Mouse (Mus musculus) kidney, adult 9 months (tissue): ENCODE measurements around the gene Ssx2ip.
A peak's percentile ranks its signal among the peaks of the same experiment; 100 is the strongest.
"Not testable (repeated sequence)": the region's sequence is repeated elsewhere in the genome, so short reads cannot be mapped to it uniquely, and the experiment has no call there.

ENCODE experiments used
- DNase-seq: peaks from one replicate; pipeline ENCODE4 v3.0.0; 2022

Ssx2ip gene

DNA sequence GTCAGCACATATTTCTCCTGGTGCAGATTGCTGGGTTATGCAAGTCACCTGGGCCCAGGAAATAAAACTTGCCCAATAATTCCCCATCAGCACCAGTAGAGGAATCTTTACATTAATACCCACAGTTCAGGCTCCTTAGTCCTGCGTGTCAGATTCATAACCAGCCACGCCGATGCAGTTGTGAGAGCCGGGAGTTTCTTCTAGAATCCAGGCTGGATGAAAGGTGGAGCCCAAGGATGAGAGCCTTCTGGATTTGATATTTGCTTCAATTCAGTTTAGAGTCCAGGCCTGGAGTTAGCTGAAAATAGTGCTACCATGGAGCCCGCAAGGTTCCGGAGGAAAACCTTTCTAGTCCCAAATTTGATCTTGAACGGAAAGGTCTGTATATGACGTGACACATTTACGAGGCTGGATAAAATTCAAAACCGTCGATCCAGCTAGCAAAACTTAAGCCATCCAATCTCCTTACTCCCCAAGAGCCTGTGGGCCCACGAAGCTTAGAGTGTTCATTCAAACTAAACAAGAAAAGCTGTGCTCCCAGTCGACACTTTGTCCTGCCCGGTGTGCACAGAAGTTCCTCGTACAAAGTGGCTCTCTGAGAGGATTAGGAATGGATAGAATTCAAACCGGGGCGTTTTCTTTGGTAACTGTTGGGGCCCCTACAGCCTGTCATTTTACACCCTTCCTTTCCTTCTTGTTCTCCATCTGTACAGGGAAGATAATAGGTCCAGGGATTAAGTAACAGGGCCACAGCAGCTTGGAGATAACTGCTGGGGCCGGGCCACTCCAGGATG lies 968 bp downstream of the Ssx2ip start:
- no peak for DNase-seq

DNA sequence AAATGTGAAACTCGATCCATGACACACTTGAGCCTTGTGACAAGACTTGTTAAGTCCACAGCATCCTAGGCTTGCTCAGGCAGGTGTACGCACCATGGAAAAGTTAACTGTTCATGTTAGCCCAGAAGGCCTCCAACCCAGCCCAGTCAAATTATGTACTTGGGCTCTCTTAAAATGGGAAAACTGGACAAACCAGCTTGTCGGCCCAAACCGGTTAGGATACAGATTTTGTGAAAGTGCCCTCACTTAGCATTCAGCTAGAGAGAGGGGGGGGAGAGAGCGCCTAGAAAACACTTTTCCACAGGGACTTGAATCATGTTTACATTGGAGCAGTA lies 1.5 kb downstream of the Ssx2ip start:
- peak; percentile 70 for DNase-seq

GRCm38 (mm10) chr3:146407086-146407721 lies 2.8 kb downstream of the Ssx2ip start:
- peak; percentile 53 for DNase-seq

DNA sequence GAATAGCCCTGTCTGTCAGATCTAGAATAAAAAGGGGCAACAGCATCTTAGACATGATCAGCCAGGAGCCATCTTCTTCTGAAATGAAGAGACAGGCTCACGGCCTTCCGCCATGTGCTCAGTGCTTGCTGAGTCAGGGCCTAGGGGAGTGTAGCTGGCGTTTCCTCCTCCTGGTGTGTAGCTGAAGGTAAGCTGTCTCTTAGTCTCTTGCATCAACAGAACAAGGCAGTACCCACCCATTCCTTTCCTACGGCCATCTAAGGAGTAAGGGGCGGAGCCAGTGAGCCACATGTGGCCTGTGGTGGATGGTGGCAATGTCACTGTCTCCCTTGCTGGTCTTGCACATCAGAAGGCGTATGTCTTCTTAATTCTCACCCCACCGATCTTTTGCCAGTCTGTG lies 5.7 kb downstream of the Ssx2ip start:
- no peak for DNase-seq

DNA sequence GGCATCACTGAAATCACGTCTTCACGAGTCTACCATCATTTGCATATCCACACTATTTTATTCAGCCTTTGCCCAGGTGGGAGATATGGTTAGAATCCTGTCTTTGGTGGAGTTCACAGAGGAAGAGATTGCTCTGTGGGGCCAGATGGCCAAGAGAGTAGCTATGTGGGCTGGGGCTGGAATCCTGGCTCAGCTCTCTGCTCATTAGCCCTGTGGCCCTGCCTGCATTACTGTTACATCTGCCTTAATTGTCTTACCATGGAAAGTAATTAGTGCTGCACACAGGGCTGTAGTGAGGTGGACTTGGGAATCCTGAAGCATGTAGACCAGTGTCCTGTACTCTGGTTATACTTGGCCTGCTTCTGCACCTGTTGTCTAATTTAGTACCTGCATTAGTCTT lies 7.6 kb downstream of the Ssx2ip start:
- no peak for DNase-seq

GRCm38 (mm10) chr3:146412480-146412879 lies 8.0 kb downstream of the Ssx2ip start:
- DNase-seq = no peak

GRCm38 (mm10) chr3:146413016-146413415 lies 8.6 kb downstream of the Ssx2ip start:
- no peak for DNase-seq

GRCm38 (mm10) chr3:146413992-146414391 lies 9.6 kb downstream of the Ssx2ip start:
- no peak for DNase-seq

DNA sequence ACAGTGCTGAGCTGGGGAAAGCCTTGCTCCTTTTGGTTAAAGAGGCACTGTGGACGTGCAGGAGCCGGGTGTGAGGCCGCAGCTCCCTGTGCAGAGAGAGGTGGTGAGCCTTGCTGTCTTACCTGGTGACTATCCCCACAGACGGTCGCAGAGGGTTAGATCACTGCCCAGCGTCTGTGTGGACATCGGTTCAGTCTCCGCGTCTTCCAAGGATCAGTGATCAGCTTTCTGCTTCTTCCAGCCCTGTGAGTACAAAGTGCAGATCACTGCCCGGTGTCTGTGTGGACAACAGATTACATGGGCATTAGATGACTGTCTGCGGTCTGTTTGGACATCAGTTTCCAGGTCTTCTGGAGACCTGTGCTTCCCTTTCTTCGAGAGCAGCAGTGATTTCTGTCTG lies 10.1 kb downstream of the Ssx2ip start:
- DNase-seq = peak; percentile 73

DNA sequence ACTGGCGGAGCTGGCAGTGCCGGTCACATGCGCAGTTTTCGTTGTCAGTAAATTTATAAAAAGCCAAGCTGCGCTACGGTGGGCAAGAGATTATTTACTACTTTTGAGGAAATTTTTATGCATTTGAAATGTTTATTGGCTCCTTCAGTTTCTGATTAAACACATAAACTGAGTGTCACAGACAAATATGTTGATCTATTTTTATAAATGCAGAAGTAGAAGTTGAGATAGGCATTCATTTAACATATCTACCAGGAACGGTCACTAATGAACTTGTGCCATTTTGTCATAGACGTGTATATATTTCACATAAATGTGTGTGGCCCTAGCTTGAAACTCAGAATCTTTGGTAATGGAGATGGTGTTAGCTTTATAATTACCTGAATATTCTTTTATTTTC lies 13.4 kb downstream of the Ssx2ip start:
- DNase-seq = no peak

- no peak for DNase-seq
Observed at GRCm38 (mm10) chr3:146418901-146419300, 14.5 kb downstream of the Ssx2ip start.

- no peak for DNase-seq
Observed at GRCm38 (mm10) chr3:146419534-146419933, 15.1 kb downstream of the Ssx2ip start.

DNA sequence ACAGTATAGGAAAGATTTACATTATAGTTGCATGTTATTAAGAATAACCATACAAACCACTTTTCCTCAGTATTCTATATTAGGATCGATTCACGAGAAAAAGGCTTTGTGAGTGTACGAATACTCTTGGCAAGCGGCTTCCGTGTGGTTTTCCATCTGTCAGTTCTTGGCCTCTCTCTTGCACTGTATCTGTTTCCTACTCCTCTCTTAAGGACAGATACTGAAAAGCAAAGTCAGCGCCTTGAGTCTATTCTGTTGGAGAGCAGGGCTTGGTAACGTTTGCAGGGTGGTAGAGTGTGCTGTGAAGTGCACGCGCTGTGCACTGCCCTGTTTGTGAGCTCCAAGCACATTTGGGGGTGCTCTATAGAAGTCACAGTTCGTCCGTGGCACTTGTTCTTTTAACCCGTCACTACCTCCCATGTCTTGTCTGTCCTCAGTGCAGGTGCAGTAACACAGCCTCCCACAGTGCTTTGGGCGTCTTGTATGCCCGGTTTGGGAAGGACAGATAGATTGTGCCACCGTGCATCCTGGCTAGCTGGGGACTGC lies 15.6 kb downstream of the Ssx2ip start:
- no peak for DNase-seq

DNA sequence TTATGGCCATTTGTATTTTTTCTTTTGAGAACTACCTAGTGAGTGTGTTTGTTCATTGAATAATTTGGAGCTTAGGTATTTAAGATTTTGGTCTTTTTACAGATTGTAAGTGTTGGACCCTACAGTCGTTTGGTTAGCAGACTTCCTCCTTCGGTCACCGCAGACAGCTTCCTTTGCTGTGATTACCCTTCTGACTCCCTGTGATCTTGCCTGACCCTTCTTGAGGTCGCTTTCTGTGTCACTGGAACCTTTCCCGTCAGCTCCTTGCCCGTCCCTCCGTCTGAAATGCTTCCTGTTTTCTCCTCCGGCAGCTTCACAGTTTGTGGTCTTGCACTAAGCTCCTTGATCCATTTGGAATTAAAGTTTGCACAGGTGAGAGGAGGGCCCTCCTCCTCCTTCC lies 17.3 kb downstream of the Ssx2ip start:
- no peak for DNase-seq

DNA sequence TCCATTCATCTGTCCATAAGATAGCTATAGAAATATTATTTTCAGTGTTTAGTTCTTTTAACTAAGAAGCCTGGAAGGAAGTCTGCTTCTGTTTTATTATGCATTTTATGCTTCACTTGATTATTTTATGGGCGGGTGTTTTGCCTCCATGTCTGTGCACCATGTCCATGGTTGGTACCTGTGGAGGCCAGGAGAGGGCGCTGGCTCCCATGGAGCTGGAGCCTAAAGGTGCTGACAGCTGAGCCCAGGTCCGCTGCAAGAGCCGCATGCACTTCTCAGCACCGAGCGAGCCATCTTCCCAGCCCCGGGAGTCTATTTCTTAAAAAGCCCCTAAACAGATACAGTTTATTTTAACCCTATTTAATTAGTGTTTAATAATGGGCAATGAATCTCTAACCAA lies 19.3 kb downstream of the Ssx2ip start:
- no peak for DNase-seq

- DNase-seq = no peak
Observed at GRCm38 (mm10) chr3:146424306-146424900, 20.0 kb downstream of the Ssx2ip start.

DNA sequence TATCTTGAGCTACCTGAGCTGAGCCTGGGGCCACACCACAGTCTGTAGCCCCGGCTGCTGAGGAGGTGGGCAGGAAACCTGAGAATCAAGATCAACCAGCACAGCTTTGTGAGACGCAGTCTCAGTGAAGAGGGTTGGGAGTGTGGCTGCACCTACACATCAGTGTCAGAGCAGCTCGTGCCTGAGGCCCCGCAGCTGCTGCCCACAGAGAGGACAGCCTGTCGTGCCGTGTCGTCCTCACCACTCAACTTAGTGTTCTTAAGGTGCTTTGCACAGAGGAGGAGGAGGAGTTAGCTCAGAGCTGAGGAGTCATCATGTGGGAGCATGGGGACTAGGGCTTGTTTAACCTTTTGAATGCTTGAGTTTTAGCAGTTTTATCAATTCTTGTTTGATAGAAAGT lies 21.5 kb downstream of the Ssx2ip start:
- DNase-seq = no peak

DNA sequence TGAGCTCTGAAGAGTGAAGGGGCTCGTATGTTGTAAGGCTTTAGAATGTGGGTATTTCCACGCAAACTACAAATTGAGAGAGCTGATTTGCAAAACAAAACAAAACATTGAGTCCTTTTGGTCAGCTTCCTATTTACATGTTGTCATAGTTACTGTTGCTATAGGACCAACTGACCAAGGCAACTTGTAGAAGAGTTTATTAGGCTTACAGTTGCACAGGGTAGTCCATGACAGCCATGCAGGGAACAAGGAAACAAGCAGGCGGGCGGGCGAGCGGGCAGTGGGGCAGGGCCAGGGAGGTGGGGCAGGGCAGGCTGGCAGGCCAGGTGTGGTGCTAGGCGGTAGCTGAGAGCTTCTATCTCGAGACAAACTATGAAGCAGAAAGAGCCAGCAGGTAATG lies 22.0 kb downstream of the Ssx2ip start:
- no peak for DNase-seq

DNA sequence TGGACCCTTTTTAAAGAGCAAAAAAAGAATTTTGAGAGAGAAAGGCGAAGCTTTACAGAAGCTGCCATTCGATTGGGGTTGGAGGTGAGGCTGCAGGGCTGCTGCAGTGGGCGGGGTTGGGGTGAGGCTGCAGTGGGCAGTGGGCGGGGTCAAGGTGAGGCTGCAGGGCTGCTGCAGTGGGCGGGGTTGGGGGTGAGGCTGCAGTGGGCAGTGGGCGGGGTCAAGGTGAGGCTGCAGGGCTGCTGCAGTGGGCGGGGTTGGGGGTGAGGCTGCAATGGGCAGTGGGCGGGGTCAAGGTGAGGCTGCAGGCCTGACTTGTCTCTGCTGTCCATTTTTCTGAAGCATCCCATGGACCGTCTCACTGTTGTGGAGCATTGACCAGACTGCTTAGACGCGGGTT lies 28.6 kb downstream of the Ssx2ip start:
- DNase-seq = not testable (repeated sequence)

DNA sequence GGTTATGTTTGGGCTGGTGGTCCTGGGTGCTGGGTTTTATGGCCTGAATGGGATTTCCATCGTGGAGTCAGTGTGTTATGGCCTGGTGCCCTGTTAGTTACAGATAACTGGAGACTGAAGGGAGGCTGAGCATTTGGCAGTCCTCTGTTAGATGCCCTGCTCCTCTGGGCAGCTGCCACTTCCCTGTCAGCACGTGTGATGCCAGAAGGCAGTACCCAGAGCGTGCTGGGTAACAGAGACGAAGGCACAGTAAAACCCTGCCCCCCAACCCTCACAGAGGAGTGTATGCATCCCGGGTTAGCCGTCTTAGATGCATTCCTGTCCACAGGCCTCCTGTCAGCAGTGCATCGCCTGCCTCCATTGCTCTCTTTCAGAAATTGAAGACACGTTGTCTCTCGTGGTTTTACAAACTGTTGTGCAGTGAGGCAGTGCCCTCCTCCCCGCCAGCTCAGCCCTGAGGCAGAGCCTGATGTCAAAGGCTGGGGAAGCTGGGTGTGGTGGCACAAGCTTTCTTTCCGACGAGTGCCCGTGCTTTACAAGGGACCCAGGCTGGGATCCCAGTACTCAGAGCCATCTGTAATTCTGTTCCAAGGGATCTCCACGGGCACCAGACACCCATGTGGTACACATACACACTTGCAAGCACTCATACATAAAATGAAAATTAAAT lies 29.4 kb downstream of the Ssx2ip start:
- no peak for DNase-seq

GRCm38 (mm10) chr3:146434686-146435085 lies 30.2 kb downstream of the Ssx2ip start:
- DNase-seq = no peak

DNA sequence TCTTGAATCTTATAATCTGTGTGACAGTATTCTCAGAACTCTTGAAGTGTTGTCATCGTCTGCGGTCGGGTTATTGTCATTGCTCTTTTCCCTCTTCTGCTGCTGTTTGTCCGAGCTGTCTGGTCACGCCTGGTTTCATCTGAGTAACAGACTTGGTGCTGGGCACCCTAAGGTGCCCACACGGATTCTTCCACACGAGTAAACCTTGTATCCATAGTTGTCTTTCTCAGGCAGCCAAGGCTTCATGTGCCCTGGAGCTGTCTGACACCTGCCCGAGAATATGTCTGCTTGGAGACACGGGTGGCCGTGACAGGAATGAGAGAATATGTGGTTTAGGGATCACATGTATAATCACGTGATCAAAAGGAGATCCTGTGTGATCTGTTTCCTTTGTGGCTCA lies 31.1 kb downstream of the Ssx2ip start:
- no peak for DNase-seq

DNA sequence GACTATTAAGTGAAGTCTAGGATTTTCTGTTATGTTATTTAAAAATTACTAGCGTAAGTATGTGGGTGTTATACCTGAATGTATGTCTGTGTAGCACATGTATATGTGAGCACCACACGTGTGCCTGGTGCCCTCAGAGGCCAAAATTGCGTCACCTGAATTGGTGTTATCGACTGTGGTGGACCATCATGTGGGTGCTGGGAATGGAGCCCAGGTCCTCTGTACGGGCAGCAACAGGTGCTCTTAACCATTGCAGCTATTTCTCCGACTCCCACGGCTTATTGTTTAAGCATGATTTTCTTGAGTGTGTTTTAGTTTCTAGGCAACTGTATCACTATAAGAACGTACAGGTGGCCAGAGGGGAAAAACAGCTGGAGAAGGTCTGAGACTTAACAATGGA lies 31.7 kb downstream of the Ssx2ip start:
- no peak for DNase-seq

DNA sequence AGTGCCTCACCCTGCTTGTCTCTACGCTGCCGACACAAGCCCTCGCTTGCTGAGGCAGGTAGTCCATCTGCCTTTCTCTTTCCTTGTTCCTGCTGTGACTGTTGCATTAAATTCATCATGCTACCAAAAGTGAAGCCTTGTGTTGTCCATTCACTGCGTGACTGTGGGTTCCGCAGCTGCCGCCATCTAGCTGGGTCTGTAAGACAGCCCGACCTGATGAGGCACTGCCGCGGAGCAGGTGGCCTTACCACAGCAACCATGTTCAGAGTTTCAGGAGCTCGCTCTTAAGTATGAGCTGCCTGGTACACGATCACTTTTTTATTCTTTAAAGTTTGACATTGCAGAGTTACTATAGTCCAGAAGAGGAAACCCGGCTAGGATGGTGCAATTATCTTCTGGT lies 35.6 kb downstream of the Ssx2ip start:
- DNase-seq = no peak
